Mouse (Mus musculus) heart, postnatal 10 days (tissue): ENCODE results near the gene Tmprss11e. TPM values are rescaled to one million over a fixed set of nuclear protein-coding genes. Genes with fewer than 3 reads are reported as not detected.

Experiments used
- total RNA-seq, 2 experiments: library from RNA; stranded (reverse); gene quantifications; 2 replicates each; pipeline ENCODE4 v1.2.3; 2021

Gene Tmprss11e
- total RNA-seq, 2 experiments from 2014 or later = not detected

Other genes starting within 250 kb of the Tmprss11e start
- not detected for gene Tmprss11g, start 227.2 kb downstream of the Tmprss11e start, total RNA-seq
- not detected for gene Tmprss11f, start 113.4 kb downstream of the Tmprss11e start, total RNA-seq
- gene Tmprss11b, start 69.5 kb downstream of the Tmprss11e start, total RNA-seq = not detected
- gene Ythdc1, start 58.4 kb upstream of the Tmprss11e start, total RNA-seq = 10 to 100 TPM; 40.0 to 44.5 TPM
- gene Ugt2b34, start 161.1 kb upstream of the Tmprss11e start, total RNA-seq = not detected
- not detected for gene Ugt2b1, start 180.7 kb upstream of the Tmprss11e start, total RNA-seq